Mouse (Mus musculus): Measurements from ENCODE around the gene Slc26a6. TPM values are rescaled to one million over a fixed set of nuclear protein-coding genes. Genes with fewer than 3 reads are reported as not detected.

Slc26a6 gene
- polyA plus RNA-seq, 1 experiment: 815 TPM

GRCm38 (mm10) chr9:108825820-108826699 lies 27.0 kb upstream of the Slc26a6 start, which contains the start of gene Celsr3:
Gene Celsr3, plus strand, starts transcription at chr9:108826320.
- H3K27ac ChIP-seq (ENCODE audit: insufficient read depth, low read depth, low read length): no peak within 1 kb of the TSS
- H3K36me3 ChIP-seq (ENCODE audit: control insufficient read depth, insufficient read depth, low read length): no peaks in the 10 kb centered on the region
- peaks cover 9% of the 10 kb centered on the region for H3K4me1 ChIP-seq (ENCODE audit: control insufficient read depth, insufficient read depth, insufficient read length, low read length)
- H3K4me3 ChIP-seq (ENCODE audit: low read depth, low read length): peak within 1 kb of the TSS; percentile 51
- peaks cover 37% of the 10 kb centered on the region for H3K27me3 ChIP-seq (ENCODE audit: control insufficient read depth, insufficient read depth, low read length)
- TF ChIP-seq POLR2A (IDR thresholded peaks at IDR 0.05; ENCODE audit: low read depth, low read length) (no peak), CTCF (IDR thresholded peaks at IDR 0.05; ENCODE audit: extremely low read depth, insufficient read length, insufficient replicate concordance, low read depth, low read length) (no peak)
- 4% methylated on average over 64 of the region's 70 CpGs for WGBS

GRCm38 (mm10) chr9:108826700-108827340 lies 26.3 kb upstream of the Slc26a6 start:
- TF ChIP-seq CTCF (IDR thresholded peaks at IDR 0.05; ENCODE audit: extremely low read depth, insufficient read length, insufficient replicate concordance, low read depth, low read length) (no peak), POLR2A (IDR thresholded peaks at IDR 0.05; ENCODE audit: low read depth, low read length) (no peak)
- Histone ChIP-seq H3K27ac (ENCODE audit: insufficient read depth, low read depth, low read length) (no peak overlapping the region), H3K27me3 (ENCODE audit: control insufficient read depth, insufficient read depth, low read length) (peaks cover 37% of the 10 kb centered on the region), H3K4me3 (ENCODE audit: low read depth, low read length) (peak overlapping the region; percentile 51), H3K4me1 (ENCODE audit: control insufficient read depth, insufficient read depth, insufficient read length, low read length) (peaks cover 15% of the 10 kb centered on the region), H3K36me3 (ENCODE audit: control insufficient read depth, insufficient read depth, low read length) (no peaks in the 10 kb centered on the region)
- WGBS: 2% methylated on average over 39 of the region's 39 CpGs

GRCm38 (mm10) chr9:108827454-108827853 lies 25.6 kb upstream of the Slc26a6 start:
- H3K4me3 ChIP-seq (ENCODE audit: low read depth, low read length): peak overlapping the region; percentile 51
- 6% methylated on average over 34 of the region's 34 CpGs for WGBS
- peaks cover 37% of the 10 kb centered on the region for H3K27me3 ChIP-seq (ENCODE audit: control insufficient read depth, insufficient read depth, low read length)
- no peaks in the 10 kb centered on the region for H3K36me3 ChIP-seq (ENCODE audit: control insufficient read depth, insufficient read depth, low read length)
- peaks cover 19% of the 10 kb centered on the region for H3K4me1 ChIP-seq (ENCODE audit: control insufficient read depth, insufficient read depth, insufficient read length, low read length)
- H3K27ac ChIP-seq (ENCODE audit: insufficient read depth, low read depth, low read length): no peak overlapping the region
- TF ChIP-seq CTCF (IDR thresholded peaks at IDR 0.05; ENCODE audit: extremely low read depth, insufficient read length, insufficient replicate concordance, low read depth, low read length): no peak
- TF ChIP-seq POLR2A (IDR thresholded peaks at IDR 0.05; ENCODE audit: low read depth, low read length): no peak

- no peak overlapping the region for H3K27ac ChIP-seq (ENCODE audit: insufficient read depth, low read depth, low read length)
- H3K4me3 ChIP-seq (ENCODE audit: low read depth, low read length): no peak overlapping the region
- WGBS: 47% methylated on average over 18 of the region's 18 CpGs
- H3K27me3 ChIP-seq (ENCODE audit: control insufficient read depth, insufficient read depth, low read length): peaks cover 37% of the 10 kb centered on the region
- H3K36me3 ChIP-seq (ENCODE audit: control insufficient read depth, insufficient read depth, low read length): no peaks in the 10 kb centered on the region
- H3K4me1 ChIP-seq (ENCODE audit: control insufficient read depth, insufficient read depth, insufficient read length, low read length): peaks cover 23% of the 10 kb centered on the region
- TF ChIP-seq POLR2A (IDR thresholded peaks at IDR 0.05; ENCODE audit: low read depth, low read length) (no peak), CTCF (IDR thresholded peaks at IDR 0.05; ENCODE audit: extremely low read depth, insufficient read length, insufficient replicate concordance, low read depth, low read length) (no peak)
Observed at GRCm38 (mm10) chr9:108827906-108828305, 25.2 kb upstream of the Slc26a6 start.

DNA sequence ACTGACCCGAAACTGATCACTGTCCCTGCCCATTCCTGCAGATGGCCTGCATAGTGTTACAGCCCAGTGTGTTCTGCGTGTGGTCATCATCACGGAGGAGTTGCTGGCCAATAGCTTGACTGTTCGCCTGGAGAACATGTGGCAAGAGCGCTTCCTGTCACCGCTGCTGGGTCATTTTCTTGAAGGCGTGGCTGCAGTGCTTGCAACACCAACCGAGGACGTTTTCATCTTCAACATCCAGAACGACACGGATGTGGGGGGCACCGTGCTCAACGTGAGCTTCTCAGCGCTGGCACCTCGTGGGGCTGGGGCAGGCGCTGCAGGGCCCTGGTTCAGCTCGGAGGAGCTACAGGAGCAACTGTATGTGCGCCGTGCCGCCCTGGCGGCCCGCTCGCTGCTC lies 21.4 kb upstream of the Slc26a6 start:
- TF ChIP-seq CTCF (IDR thresholded peaks at IDR 0.05; ENCODE audit: extremely low read depth, insufficient read length, insufficient replicate concordance, low read depth, low read length) (no peak), POLR2A (IDR thresholded peaks at IDR 0.05; ENCODE audit: low read depth, low read length) (no peak)
- 4% methylated on average over 23 of the region's 23 CpGs for WGBS
- H3K4me1 ChIP-seq (ENCODE audit: control insufficient read depth, insufficient read depth, insufficient read length, low read length): peaks cover 23% of the 10 kb centered on the region
- no peak overlapping the region for H3K27ac ChIP-seq (ENCODE audit: insufficient read depth, low read depth, low read length)
- peak overlapping the region; percentile 63 for H3K4me3 ChIP-seq (ENCODE audit: low read depth, low read length)
- no peaks in the 10 kb centered on the region for H3K36me3 ChIP-seq (ENCODE audit: control insufficient read depth, insufficient read depth, low read length)
- peaks cover 14% of the 10 kb centered on the region for H3K27me3 ChIP-seq (ENCODE audit: control insufficient read depth, insufficient read depth, low read length)

GRCm38 (mm10) chr9:108832390-108833108 lies 20.5 kb upstream of the Slc26a6 start:
- 2% methylated on average over 46 of the region's 46 CpGs for WGBS
- H3K4me1 ChIP-seq (ENCODE audit: control insufficient read depth, insufficient read depth, insufficient read length, low read length): peaks cover 17% of the 10 kb centered on the region
- H3K4me3 ChIP-seq (ENCODE audit: low read depth, low read length): peak overlapping the region; percentile 63
- H3K27ac ChIP-seq (ENCODE audit: insufficient read depth, low read depth, low read length): no peak overlapping the region
- no peaks in the 10 kb centered on the region for H3K36me3 ChIP-seq (ENCODE audit: control insufficient read depth, insufficient read depth, low read length)
- TF ChIP-seq POLR2A (IDR thresholded peaks at IDR 0.05; ENCODE audit: low read depth, low read length): no peak
- TF ChIP-seq CTCF (IDR thresholded peaks at IDR 0.05; ENCODE audit: extremely low read depth, insufficient read length, insufficient replicate concordance, low read depth, low read length): 0 out of 2 replicates have a peak, but pooled peaks have one; percentile 3
- H3K27me3 ChIP-seq (ENCODE audit: control insufficient read depth, insufficient read depth, low read length): peaks cover 11% of the 10 kb centered on the region
